Mouse (Mus musculus): ENCODE measurements at regions not wholly inside any gene's neighbourhood (a gene's known extent, or its start where the extent isn't known, plus 50 kb on each side); places are given as distances from the start of the nearest gene placed in this dataset.

DNA sequence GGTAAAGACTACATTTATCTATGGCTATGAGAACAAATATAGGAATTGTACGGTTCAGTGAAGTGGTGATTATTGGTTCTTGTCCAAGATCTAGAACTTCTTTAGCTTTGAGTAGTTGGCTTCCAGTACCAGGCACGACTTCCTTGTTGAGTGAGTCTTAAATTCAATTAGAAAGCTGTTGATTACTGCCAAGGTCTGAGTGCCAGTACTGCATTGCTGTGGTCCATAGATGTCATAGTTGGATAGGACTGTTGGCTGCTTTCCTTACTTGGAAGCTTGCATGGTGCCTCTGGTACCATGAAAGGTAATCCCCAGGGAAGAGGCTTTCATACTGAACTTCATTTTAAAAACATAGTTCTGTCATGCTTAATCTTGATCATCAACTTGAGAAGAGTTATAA is 559.9 kb upstream of the Fam160b2 start:
- Histone ChIP-seq H3K4me1 (ENCODE audit: control insufficient read depth, insufficient read depth, low read length) (no peaks in the 10 kb centered on the region), H3K9ac (replicated peaks; ENCODE audit: low read depth, low read length) (no peak overlapping the region), H3K27me3 (ENCODE audit: control insufficient read depth, insufficient read depth, low read length) (no peaks in the 10 kb centered on the region), H3K4me3 (ENCODE audit: low read depth, low read length) (no peak overlapping the region), H3K9me3 (ENCODE audit: control insufficient read depth, low read length) (no peaks in the 10 kb centered on the region), H3K36me3 (ENCODE audit: control insufficient read depth, insufficient read depth, low read length) (no peaks in the 10 kb centered on the region), H3K4me2 (ENCODE audit: low read depth, low read length) (no peak overlapping the region), H3K27ac (ENCODE audit: low read depth, low read length) (no peak overlapping the region)
- WGBS, result 82% methylated on average over 2 of the region's 2 CpGs
- ATAC-seq (ENCODE audit: low read depth), result no peak

- no peak for ATAC-seq (ENCODE audit: low read depth)
- H3K9me3 ChIP-seq (ENCODE audit: control insufficient read depth, low read length), result no peaks in the 10 kb centered on the region
- no peak overlapping the region for H3K4me2 ChIP-seq (ENCODE audit: low read depth, low read length)
- H3K27ac ChIP-seq (ENCODE audit: low read depth, low read length), result no peak overlapping the region
- H3K27me3 ChIP-seq (ENCODE audit: control insufficient read depth, insufficient read depth, low read length), result no peaks in the 10 kb centered on the region
- H3K4me3 ChIP-seq (ENCODE audit: low read depth, low read length), result no peak overlapping the region
- H3K9ac ChIP-seq (replicated peaks; ENCODE audit: low read depth, low read length), result no peak overlapping the region
- no peaks in the 10 kb centered on the region for H3K36me3 ChIP-seq (ENCODE audit: control insufficient read depth, insufficient read depth, low read length)
- H3K4me1 ChIP-seq (ENCODE audit: control insufficient read depth, insufficient read depth, low read length), result no peaks in the 10 kb centered on the region
- 92% methylated on average over 1 of the region's 1 CpGs for WGBS
Observed at GRCm38 (mm10) chr14:71142465-71142864, 542.8 kb upstream of the Fam160b2 start.

DNA sequence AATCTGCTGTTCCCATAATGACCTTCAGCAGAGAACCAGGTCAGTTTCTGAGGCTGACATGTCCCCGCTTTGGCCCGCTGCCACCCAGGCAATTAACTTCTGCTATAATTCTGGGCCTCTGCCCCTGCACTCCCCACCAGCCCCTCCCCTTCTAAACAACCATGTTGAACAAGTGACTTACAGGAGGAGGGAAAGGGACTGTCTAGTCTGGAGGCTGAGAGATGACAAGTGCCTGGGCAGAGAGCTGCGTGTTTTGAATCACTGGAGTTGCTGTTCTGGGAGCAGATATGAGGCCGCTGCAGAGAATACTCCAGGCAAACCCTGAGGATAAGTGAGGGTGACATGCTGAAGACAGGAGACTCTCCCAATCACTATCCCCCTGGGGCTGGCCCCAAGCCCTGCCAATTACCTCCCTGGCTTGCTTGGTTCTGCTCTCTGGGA is 530.2 kb upstream of the Fam160b2 start:
- no peaks in the 10 kb centered on the region for H3K36me3 ChIP-seq (ENCODE audit: control insufficient read depth, insufficient read depth, low read length)
- H3K27me3 ChIP-seq (ENCODE audit: control insufficient read depth, insufficient read depth, low read length), result no peaks in the 10 kb centered on the region
- H3K9me3 ChIP-seq (ENCODE audit: control insufficient read depth, low read length), result no peaks in the 10 kb centered on the region
- no peaks in the 10 kb centered on the region for H3K4me1 ChIP-seq (ENCODE audit: control insufficient read depth, insufficient read depth, low read length)
- no peak overlapping the region for H3K4me3 ChIP-seq (ENCODE audit: low read depth, low read length)
- WGBS, result 82% methylated on average over 4 of the region's 4 CpGs
- no peak overlapping the region for H3K4me2 ChIP-seq (ENCODE audit: low read depth, low read length)
- no peak overlapping the region for H3K27ac ChIP-seq (ENCODE audit: low read depth, low read length)
- ATAC-seq (ENCODE audit: low read depth), result no peak
- no peak overlapping the region for H3K9ac ChIP-seq (replicated peaks; ENCODE audit: low read depth, low read length)

GRCm38 (mm10) chr14:71128495-71128894 is 528.9 kb upstream of the Fam160b2 start:
- no peak overlapping the region for H3K9ac ChIP-seq (replicated peaks; ENCODE audit: low read depth, low read length)
- H3K36me3 ChIP-seq (ENCODE audit: control insufficient read depth, insufficient read depth, low read length), result no peaks in the 10 kb centered on the region
- no peaks in the 10 kb centered on the region for H3K27me3 ChIP-seq (ENCODE audit: control insufficient read depth, insufficient read depth, low read length)
- H3K4me2 ChIP-seq (ENCODE audit: low read depth, low read length), result no peak overlapping the region
- H3K27ac ChIP-seq (ENCODE audit: low read depth, low read length), result no peak overlapping the region
- no peaks in the 10 kb centered on the region for H3K9me3 ChIP-seq (ENCODE audit: control insufficient read depth, low read length)
- H3K4me1 ChIP-seq (ENCODE audit: control insufficient read depth, insufficient read depth, low read length), result no peaks in the 10 kb centered on the region
- 80% methylated on average over 3 of the region's 3 CpGs for WGBS
- H3K4me3 ChIP-seq (ENCODE audit: low read depth, low read length), result no peak overlapping the region
- no peak for ATAC-seq (ENCODE audit: low read depth)

DNA sequence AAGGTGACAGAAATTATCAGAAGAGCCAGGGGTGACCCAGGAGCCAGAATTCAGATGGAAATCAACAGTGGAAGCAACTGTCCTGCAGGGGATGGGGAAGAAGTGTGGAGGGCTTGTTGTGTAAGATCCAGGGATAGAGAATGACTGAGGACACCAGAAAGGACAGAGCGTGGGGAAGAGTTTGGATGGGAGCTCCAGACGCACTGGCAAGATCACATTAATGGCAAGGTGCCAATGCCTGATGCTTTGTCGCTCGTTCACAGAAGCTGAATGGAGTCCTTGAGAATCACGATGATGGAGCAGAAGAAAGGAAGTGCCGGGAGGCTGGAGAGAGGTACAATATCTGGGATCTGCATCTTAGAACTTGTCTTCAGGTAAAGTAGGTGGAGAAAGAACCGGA is 519.0 kb upstream of the Fam160b2 start:
- Histone ChIP-seq H3K4me3 (ENCODE audit: low read depth, low read length) (no peak overlapping the region), H3K9ac (replicated peaks; ENCODE audit: low read depth, low read length) (no peak overlapping the region), H3K4me1 (ENCODE audit: control insufficient read depth, insufficient read depth, low read length) (0 out of 2 replicates have a peak, but pooled peaks cover 2% of the 10 kb centered on the region), H3K36me3 (ENCODE audit: control insufficient read depth, insufficient read depth, low read length) (no peaks in the 10 kb centered on the region), H3K27ac (ENCODE audit: low read depth, low read length) (no peak overlapping the region), H3K9me3 (ENCODE audit: control insufficient read depth, low read length) (no peaks in the 10 kb centered on the region), H3K4me2 (ENCODE audit: low read depth, low read length) (no peak overlapping the region), H3K27me3 (ENCODE audit: control insufficient read depth, insufficient read depth, low read length) (no peaks in the 10 kb centered on the region)
- WGBS, result 64% methylated on average over 7 of the region's 7 CpGs
- no peak for ATAC-seq (ENCODE audit: low read depth)

GRCm38 (mm10) chr14:71115798-71116432 is 516.3 kb upstream of the Fam160b2 start:
- H3K4me3 ChIP-seq (ENCODE audit: low read depth, low read length), result no peak overlapping the region
- H3K27ac ChIP-seq (ENCODE audit: low read depth, low read length), result no peak overlapping the region
- H3K36me3 ChIP-seq (ENCODE audit: control insufficient read depth, insufficient read depth, low read length), result no peaks in the 10 kb centered on the region
- no peak overlapping the region for H3K4me2 ChIP-seq (ENCODE audit: low read depth, low read length)
- 43% methylated on average over 3 of the region's 3 CpGs for WGBS
- H3K27me3 ChIP-seq (ENCODE audit: control insufficient read depth, insufficient read depth, low read length), result no peaks in the 10 kb centered on the region
- 0 out of 2 replicates have a peak, but pooled peaks cover 2% of the 10 kb centered on the region for H3K4me1 ChIP-seq (ENCODE audit: control insufficient read depth, insufficient read depth, low read length)
- H3K9ac ChIP-seq (replicated peaks; ENCODE audit: low read depth, low read length), result no peak overlapping the region
- H3K9me3 ChIP-seq (ENCODE audit: control insufficient read depth, low read length), result no peaks in the 10 kb centered on the region
- peak; percentile 50; the same call in 1 of the 2 replicates for ATAC-seq (ENCODE audit: low read depth)

DNA sequence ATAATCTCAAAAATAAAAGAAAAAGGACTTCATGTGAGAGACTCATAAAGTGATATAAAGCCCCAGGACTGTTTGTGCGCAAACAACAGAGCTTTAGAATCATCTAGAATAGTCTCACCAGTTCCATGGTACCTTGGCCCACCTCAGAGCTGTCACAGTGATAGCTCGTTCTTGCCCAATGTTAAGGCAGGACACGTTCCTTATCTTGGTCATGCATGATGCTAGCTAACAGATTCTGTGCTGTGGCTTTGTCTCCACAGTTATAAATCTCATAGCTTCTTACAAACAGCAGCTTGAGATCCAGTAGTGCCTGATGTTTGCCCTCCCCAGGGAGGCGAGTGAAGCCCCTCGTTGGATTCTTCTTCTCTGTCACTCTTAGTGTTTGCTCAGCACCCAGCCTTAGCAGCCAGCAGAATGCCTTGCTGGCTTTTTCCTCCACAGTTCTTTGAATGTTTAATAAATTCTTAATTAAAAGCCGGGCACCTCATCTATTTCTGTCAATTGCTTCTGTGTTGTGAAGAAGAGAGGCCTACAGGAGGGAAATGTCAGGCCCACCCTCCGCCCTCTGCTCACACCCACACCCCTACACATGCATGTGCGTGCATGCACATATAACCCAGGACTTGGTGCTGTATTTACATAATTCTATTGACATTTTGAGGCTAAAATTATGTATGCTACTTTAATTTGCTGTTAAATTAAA is 515.6 kb upstream of the Fam160b2 start:
- Histone ChIP-seq H3K4me1 (ENCODE audit: control insufficient read depth, insufficient read depth, low read length) (0 out of 2 replicates have a peak, but pooled peaks cover 2% of the 10 kb centered on the region), H3K4me2 (ENCODE audit: low read depth, low read length) (no peak overlapping the region), H3K9me3 (ENCODE audit: control insufficient read depth, low read length) (no peaks in the 10 kb centered on the region), H3K4me3 (ENCODE audit: low read depth, low read length) (no peak overlapping the region), H3K9ac (replicated peaks; ENCODE audit: low read depth, low read length) (no peak overlapping the region), H3K27me3 (ENCODE audit: control insufficient read depth, insufficient read depth, low read length) (no peaks in the 10 kb centered on the region), H3K36me3 (ENCODE audit: control insufficient read depth, insufficient read depth, low read length) (no peaks in the 10 kb centered on the region), H3K27ac (ENCODE audit: low read depth, low read length) (peak overlapping the region; percentile 50)
- WGBS, result 66% methylated on average over 8 of the region's 8 CpGs
- ATAC-seq (ENCODE audit: low read depth), result peak; percentile 81

- Histone ChIP-seq H3K9me3 (ENCODE audit: control insufficient read depth, low read length) (no peaks in the 10 kb centered on the region), H3K4me3 (ENCODE audit: low read depth, low read length) (no peak overlapping the region), H3K27ac (ENCODE audit: low read depth, low read length) (no peak overlapping the region), H3K9ac (replicated peaks; ENCODE audit: low read depth, low read length) (no peak overlapping the region), H3K27me3 (ENCODE audit: control insufficient read depth, insufficient read depth, low read length) (no peaks in the 10 kb centered on the region), H3K4me2 (ENCODE audit: low read depth, low read length) (no peak overlapping the region), H3K36me3 (ENCODE audit: control insufficient read depth, insufficient read depth, low read length) (no peaks in the 10 kb centered on the region), H3K4me1 (ENCODE audit: control insufficient read depth, insufficient read depth, low read length) (0 out of 2 replicates have a peak, but pooled peaks cover 2% of the 10 kb centered on the region)
- ATAC-seq (ENCODE audit: low read depth), result no peak
Observed at GRCm38 (mm10) chr14:71113198-71113597, 513.6 kb upstream of the Fam160b2 start.

DNA sequence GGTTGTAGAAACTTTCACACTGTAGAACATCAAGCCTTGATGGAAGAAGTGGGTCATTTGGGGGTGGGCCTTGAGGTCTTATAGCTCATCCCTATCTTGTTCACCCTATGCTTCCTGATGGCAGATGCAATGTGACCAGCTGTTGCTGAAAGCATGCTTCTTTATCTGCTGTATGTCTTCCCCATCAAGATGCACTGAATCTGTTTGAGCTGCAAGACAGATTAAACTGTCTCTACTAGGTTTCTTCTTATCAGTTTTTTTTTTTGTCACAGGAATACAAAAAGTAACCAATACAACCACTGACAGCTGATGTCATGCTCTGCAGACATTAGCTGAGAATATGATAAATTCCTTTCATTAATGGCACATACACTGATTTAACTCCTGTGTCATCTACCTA is 505.0 kb upstream of the Fam160b2 start:
- no peak for ATAC-seq (ENCODE audit: low read depth)
- Histone ChIP-seq H3K4me2 (ENCODE audit: low read depth, low read length) (no peak overlapping the region), H3K4me1 (ENCODE audit: control insufficient read depth, insufficient read depth, low read length) (no peaks in the 10 kb centered on the region)

More for the DNA sequence above, 505.0 kb upstream of the Fam160b2 start:
- no peak overlapping the region for H3K4me3 ChIP-seq (ENCODE audit: low read depth, low read length)
- H3K27me3 ChIP-seq (ENCODE audit: control insufficient read depth, insufficient read depth, low read length), result no peaks in the 10 kb centered on the region
- no peaks in the 10 kb centered on the region for H3K9me3 ChIP-seq (ENCODE audit: control insufficient read depth, low read length)
- H3K27ac ChIP-seq (ENCODE audit: low read depth, low read length), result no peak overlapping the region
- no peaks in the 10 kb centered on the region for H3K36me3 ChIP-seq (ENCODE audit: control insufficient read depth, insufficient read depth, low read length)
- H3K9ac ChIP-seq (replicated peaks; ENCODE audit: low read depth, low read length), result no peak overlapping the region
